Comparison of ENCODE assay signal across 34 mouse cellular contexts in genomic region chr1:40499708-40500107, GRCm38 (mm10). TPM values are rescaled to one million over a fixed set of nuclear protein-coding genes. Genes with fewer than 3 reads are reported as not detected.
"Had no signal": no experiment of that assay in that cellular context is flagged by ENCODE, and none has a peak within 500 bp of the region (broad histone marks: within the 10 kb centered on the region; RNA-seq: fewer than 3 reads in every experiment).

No protein-coding gene starts in this region.

- H3K9ac ChIP-seq: forebrain, postnatal 0 days; heart, embryonic 12.5 days; hindbrain, embryonic 13.5 days; hindbrain, embryonic 15.5 days; kidney, embryonic 15.5 days; limb, embryonic 13.5 days; limb, embryonic 15.5 days had no signal

- H3K4me2 ChIP-seq: heart, embryonic 12.5 days; hindbrain, embryonic 13.5 days; hindbrain, embryonic 15.5 days; kidney, embryonic 15.5 days; limb, embryonic 13.5 days; limb, embryonic 15.5 days had no signal

- ATAC-seq: forebrain, postnatal 0 days; hindbrain, postnatal 0 days; intestine, embryonic 16.5 days had no signal

- H3K27ac ChIP-seq: heart, embryonic 10.5 days; hindbrain, embryonic 13.5 days; hindbrain, embryonic 15.5 days; hindbrain, postnatal 0 days; kidney, embryonic 15.5 days; kidney, postnatal 0 days; limb, embryonic 13.5 days; limb, embryonic 15.5 days had no signal

- H3K4me3 ChIP-seq: heart, embryonic 10.5 days; heart, embryonic 12.5 days; hindbrain, embryonic 13.5 days; hindbrain, embryonic 15.5 days; kidney, embryonic 15.5 days; limb, embryonic 13.5 days; limb, embryonic 15.5 days had no signal

- DNase-seq: forebrain, postnatal 0 days; gastrocnemius, postnatal 14 days; gastrocnemius, postnatal 36 days; heart, adult 18-20 months; heart, postnatal 10 days; kidney, adult 11 months; kidney, adult 2 months; kidney, adult 9 months; kidney, postnatal 14 days; kidney, postnatal 36 days; layer of hippocampus, adult 9-11 months; layer of hippocampus, postnatal 36 days; left cerebral cortex, postnatal 4 days had no signal

- H3K27me3 ChIP-seq: heart, embryonic 12.5 days; hindbrain, embryonic 13.5 days; kidney, embryonic 15.5 days; limb, embryonic 13.5 days; limb, embryonic 15.5 days had no signal

- H3K36me3 ChIP-seq: heart, embryonic 10.5 days; heart, embryonic 12.5 days; hindbrain, embryonic 13.5 days; hindbrain, embryonic 15.5 days; kidney, embryonic 15.5 days; limb, embryonic 13.5 days; limb, embryonic 15.5 days had no signal

- H3K4me1 ChIP-seq: heart, embryonic 10.5 days; heart, embryonic 12.5 days; hindbrain, embryonic 13.5 days; hindbrain, embryonic 15.5 days; kidney, embryonic 15.5 days; limb, embryonic 13.5 days; limb, embryonic 15.5 days had no signal

- H3K9me3 ChIP-seq: heart, embryonic 10.5 days; heart, embryonic 12.5 days; hindbrain, embryonic 13.5 days; hindbrain, embryonic 15.5 days; kidney, embryonic 15.5 days; limb, embryonic 13.5 days; limb, embryonic 15.5 days had no signal

RNA-seq across cellular contexts. Expression of gene Il18rap, which starts 15.5 kb away (rescaled TPM):
- total RNA-seq: gastrocnemius, adult 18-20 months; gastrocnemius, adult 8-10 months; gastrocnemius, postnatal 36 days; hindbrain, postnatal 0 days; left cerebral cortex, postnatal 25 days had no signal
- polyA plus RNA-seq: heart, embryonic 14.5 days; hindbrain, embryonic 15.5 days had no signal

RNA-seq across cellular contexts. Expression of gene Il18r1, which starts 34.4 kb away (rescaled TPM):
- total RNA-seq: forebrain, postnatal 0 days; gastrocnemius, adult 18-20 months; gastrocnemius, postnatal 14 days; gastrocnemius, postnatal 36 days; hindbrain, postnatal 0 days; layer of hippocampus, adult 18-20 months; layer of hippocampus, adult 8-10 months; layer of hippocampus, postnatal 14 days; layer of hippocampus, postnatal 36 days; left cerebral cortex, adult 18-20 months; left cerebral cortex, adult 8-10 months; left cerebral cortex, postnatal 25 days; left cerebral cortex, postnatal 4 days had no signal
- polyA plus RNA-seq: forebrain, postnatal 0 days; heart, embryonic 10.5 days; heart, embryonic 12.5 days; hindbrain, embryonic 11.5 days; hindbrain, embryonic 13.5 days; hindbrain, embryonic 15.5 days; hindbrain, postnatal 0 days; limb, embryonic 11.5 days had no signal
